Mouse (Mus musculus): ENCODE measurements around the gene Mtcl1. TPM values are rescaled to one million over a fixed set of nuclear protein-coding genes. Genes with fewer than 3 reads are reported as not detected.

Mtcl1 gene
- total RNA-seq, 2 experiments from 2014 or later = 9.3 to 13.1 TPM

DNA sequence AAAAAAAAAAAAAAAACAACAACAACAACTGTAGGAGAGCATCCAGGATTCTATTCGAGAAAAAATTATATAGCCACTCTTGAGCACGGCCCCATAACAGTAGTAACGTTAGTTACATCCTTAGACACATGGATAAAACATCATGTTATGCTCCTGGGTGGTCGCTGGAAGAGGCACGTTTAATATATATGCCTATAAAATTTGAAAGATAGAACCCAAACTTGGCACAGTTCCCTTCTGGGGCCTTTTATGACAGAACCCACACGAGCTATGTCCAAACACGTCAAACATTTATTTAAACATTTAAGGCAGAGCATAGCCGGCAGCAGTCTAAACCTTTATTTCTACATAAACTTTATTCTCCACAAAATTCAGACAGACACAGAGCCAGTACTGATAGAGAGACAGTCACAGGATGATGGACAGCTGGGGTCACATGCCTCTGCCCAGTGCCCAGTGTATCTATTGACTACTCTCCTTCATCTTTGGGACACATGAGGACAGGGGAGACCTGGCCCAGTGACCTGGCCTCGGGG is 40.4 kb downstream of the Mtcl1 start:
- DNase-seq = no peak

DNA sequence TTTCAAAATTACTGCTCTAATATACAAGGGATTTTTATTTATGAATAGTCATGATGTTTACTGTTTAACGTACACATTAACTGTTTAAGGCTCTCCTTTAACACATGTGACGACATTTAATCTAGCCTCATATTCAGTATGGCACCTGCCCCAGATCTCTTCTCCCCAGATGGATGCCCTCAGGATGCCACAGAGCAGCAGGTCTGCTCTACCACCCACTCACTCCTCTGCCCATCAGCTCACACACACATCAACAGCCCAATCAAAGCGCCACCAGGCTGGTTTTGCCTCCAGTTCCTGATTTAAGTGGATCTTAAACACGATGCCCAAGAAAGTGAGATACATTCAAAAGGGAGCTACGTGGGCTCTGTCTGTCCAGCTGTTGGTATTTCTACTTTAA is 41.1 kb downstream of the Mtcl1 start:
- no peak for DNase-seq

DNA sequence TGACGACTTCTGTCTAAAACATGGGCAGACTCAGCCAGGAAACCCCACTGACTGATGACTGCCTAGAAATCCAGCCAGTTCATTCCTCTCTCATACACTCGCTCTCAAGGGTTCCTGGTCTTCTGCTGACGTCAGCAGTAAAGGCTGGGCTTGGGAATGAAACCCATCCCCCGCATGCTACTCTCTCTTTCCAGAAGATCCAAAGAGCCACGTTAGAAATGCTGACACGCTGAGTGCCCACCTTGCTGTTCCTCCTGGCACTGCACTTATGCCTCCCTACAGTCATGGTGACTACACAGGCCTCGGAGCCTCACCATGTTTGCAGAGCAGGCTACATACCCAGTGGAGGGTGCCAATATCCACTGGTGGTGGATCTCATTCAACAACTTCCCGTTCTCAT is 41.7 kb downstream of the Mtcl1 start:
- no peak for DNase-seq

DNA sequence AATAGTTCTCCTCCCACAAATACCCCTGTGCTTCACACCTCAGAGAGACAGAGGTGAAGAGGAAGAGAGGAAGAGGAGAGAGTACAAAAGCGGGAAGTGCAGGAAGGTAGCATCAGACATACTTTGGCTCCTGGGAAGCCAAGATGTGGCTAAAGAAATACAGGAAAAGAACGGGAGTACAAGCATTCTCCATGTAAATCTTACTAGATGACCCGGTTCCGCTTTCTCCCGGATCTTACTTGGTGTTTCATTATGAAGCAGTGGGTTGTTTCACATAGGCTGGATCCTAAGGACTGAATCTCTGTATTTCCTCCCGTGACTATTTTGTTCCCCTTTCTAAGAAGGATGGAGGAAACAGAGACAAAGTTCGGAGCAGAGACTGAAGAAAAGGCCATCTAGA is 43.9 kb downstream of the Mtcl1 start:
- DNase-seq = no peak

DNA sequence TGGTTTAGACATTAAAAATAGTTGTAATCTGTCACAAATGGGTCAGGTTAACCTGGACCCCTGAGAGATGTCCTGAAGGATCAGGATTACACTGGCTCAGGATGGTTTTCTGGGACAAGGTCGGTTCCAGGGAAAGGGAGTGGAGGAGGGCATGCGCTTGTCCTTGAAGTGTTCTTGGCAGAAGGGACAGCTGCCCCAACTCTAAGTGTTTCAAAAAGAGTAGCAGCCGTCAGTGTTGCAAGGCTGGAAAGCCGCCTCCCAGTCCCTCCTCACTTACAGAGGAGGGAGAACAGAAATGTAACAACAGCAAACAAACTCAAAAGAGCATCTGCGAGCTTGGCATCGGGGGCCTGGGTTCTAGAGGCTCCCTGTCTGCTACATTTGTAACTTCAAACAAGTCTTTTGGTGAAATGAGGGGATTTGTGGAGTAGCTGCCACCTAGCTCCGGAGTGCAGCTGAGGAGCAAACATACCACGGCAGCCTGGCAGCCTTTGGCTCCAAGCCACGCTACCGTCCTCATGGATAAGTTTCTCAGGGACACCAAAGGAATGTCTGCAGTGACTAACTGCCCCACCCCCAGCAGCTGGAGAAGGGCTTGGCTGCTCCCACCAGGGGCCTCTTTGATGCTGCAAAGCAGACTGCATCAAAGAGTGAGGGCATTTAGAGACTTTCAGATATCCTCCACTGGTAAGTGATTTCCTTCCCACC is 44.5 kb downstream of the Mtcl1 start:
- peak; percentile 45 for DNase-seq

DNA sequence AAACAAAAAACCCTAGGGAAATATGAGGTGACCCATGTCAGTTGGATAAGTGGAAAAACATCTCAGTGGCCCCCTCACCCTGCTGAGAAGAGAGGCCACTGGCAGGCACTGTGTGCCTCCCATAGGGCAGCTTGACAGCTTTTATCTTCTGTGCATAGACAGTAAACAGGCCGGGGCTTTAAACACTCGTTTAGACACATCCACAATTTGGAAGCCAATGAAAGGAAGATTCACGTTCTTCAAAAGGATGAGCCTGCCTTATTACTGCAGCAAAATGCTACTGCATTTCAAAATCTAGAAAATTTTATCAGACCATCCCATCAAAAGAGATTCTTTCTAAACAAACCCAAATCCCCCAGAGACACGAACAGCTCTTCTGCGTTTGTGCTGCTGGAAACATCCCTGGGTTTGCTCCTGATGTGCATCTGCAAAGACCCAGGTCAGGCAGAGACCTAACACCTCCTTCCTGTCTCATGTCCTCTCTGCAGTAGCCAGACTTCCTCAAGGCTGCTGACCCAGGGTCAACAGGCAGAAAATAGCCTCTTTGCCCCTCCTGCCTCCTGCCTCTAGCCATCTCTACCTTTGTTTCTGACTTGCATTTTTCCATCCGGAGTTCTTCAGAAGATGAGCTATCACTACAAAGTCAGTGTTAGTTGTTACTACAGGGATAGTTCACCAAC is 46.6 kb downstream of the Mtcl1 start:
- DNase-seq = no peak

DNA sequence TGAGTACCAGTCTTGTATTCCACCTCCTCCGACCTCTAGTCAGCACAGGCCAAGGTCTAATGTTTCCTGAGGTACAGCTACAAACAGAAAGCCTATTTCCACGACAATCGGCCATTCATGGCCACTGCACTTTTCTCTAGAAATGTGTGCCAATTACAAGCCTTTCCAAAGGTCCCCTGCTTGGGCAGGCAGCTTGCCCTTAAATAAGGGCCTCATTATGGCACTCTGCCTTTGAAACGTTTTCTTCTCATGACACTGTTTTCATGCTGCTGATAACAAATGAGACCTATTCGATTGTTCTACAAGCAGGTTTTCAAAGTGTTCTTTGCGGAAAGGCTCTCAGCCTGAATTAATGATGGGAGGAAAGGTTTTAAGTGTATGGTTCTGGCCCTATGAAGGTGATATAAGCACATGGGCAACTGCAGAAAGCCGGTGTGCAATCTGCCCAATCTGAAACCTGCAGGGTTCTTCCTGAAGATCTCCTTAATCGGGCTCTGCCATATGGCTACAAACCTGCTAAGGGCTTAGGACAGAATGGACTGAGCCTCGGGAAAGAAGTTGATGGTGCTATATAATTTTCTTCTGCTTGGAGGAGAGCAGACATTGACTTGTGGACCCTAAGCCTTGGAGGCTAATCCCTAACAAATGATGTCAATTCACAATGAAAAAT is 47.8 kb downstream of the Mtcl1 start:
- no peak for DNase-seq

DNA sequence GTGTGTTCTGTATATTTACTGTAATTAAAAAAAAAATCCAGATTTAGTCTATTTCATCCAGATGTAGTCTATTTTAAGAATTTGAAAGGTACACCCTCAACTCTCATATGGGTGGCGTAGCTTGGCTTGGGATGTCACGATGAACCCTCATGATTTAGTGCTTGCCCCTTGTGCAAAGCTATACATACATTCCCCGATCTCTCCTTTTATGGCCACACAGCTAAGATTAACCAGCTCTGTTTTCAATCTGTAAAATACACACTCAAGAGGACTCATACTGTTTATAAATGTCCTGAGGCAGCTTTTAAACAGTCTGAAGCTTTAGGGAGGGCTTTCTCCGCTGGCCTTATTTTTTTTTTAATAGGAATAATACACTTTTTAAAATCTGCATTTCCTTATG is 49.8 kb downstream of the Mtcl1 start:
- DNase-seq = no peak

DNA sequence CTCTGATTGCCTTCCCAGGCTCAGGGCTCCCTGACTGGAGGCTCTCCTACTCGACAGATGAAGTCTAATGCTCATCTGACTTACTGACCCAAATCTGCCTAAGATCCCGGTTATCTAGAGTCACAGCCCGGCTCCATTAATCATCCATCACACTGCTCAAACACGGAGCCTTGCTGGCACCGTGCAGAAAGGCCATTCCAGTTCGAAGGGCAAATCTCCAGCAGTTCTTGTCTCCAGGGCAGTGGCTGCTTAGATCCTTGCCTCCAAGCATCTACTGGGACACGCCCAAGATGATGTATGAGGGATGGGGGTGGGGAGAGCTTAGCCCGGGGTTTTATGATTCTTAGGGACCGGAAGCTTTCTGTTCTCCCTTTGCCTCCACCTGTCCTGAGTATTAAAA is 55.0 kb downstream of the Mtcl1 start:
- peak; percentile 25 for DNase-seq

DNA sequence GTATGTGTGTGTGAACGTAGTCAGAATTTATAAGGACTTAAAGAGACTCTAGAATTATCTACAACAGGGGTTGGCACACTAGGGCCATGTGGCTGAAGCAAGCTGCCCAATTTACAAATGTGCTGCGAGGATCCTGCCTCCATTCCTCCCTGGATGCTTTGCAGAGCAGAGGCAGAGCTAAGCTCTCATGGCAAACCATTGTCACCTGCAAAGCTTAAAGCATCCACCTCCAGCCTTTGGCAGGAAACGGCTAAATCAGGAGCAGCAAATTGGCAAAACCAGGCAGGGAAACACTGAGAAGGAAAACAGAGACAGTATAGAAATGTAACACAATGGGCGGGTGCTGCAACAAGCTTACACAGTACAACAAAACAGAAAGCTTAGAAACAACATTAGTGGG is 61.2 kb downstream of the Mtcl1 start:
- no peak for DNase-seq

DNA sequence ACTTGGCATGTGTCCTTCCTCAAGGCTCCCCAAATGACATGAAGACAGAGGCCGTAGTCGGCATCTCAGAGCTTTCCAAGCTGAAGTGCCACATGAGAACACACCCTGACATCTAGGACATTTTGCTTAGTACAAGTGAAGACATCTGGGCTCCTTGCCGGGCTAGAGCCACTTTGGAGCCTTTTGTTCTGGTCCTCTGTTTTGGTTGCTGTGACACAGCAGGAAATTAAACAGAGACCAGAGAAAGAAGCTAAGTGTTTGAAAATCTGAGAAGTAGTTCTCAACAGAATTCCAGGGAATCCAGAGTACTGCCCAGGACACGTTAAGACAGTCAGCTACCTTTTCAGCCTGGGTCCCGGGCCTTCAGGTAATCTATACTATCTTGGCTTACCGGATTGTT is 68.2 kb downstream of the Mtcl1 start:
- no peak for DNase-seq

DNA sequence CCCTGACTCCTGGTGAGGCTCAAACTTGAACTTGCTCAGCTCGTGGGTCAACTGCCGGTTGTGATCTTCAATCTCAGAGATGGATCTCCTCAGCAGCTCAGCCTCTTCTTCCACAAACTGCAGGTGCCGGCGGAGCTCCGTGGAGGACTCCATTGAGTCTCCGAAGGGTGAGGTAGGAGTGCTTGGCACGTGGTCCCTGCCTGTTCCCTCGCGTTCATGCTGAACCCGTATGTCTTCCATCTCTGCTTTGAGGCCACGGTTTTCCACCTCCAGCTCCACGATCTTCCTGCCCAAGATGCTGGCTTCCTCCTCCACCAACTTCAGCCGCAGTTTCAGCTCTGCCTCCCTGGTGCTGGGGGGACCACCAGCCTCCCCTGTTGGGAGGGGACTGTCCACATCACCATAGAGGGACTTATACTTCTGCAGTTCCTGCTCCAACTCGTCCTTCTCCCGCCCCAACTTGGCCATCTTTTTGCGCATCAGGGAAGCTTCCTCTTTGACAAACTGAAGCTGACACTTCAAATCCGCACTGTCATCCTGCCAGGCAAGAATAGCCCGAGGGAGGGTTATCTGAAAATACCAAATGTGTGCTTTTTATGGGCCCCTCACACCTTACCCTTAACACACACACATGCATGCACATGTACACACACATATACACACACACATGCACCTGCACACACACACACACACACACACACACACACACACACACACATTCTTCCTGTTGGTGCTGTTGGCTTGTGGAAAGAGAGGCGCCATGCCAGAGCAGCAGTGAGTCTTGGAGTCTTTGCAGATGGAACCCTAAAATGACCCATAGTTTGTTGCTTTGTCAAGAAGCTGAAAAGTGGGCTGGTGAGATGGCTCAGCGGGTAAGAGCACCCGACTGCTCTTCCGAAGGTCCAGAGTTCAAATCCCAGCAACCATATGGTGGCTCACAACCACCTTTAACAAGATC is 69.4 kb downstream of the Mtcl1 start:
- DNase-seq = no peak

DNA sequence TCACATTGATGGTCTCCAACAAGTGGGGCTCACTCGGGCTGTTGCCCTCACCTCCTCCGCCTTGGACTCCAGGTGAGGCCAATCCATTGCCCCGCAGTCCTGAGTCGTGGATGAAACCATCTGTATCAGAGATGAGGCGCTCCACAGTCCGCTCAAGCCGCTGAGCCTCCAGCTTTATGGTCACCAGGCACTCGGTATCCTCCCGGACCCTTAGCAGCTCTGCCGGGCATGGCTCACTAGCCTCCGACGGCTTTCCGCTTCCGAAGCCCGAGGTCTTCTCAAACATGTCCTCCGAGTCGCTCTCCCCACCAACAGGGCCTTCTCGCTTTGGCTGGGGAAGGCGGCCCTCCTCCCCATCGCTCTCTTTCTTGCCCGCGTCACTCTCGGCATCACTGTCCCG is 70.2 kb downstream of the Mtcl1 start:
- DNase-seq = no peak

DNA sequence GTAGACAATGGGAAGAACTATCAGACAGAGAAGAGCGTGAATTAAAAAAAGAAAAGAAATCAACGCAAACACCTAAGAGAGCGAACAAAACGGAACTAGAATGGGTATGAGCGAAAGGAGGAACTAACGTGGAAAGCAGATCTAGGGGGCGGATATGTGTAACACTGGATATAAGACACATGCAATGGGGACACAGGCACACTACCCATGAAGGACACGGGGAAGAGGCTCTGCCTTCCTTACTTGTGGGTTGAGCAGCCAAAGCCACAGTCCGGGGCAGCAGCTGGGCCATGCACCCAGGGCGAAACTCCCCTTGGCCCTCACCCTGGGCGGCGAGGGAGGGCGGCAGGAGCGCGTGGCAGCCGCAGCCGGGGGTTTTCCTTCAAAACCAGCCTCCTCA is 71.4 kb downstream of the Mtcl1 start:
- no peak for DNase-seq

DNA sequence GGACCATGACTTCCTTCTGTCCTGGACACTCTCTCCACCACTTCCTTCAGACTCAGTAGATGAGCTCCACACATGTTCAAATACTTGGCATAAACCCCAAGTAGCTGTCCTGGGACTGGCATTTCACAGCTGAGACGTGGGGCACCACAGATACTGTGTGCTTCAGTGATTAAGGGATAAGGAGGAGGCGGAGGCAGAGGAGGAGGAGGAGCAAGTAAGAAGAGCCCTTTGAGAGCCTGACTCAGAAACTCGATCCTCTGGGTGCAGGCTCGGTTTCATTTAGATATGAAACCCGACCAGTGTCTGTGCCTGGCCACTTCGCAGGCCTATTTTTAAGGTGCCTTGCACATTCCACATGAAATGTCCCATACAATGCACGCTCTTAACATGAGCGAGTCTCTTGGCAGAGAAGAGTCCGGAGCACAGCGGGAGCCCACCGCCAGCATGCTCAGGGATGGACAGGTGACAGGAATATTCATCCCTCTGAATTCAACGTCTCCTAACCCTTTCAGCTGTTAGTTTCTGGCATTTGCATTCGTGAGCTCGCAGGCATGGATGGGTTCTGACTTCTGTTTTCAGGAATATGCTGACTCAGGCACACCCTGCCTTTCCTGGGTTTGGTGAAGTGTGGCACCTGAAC is 74.8 kb downstream of the Mtcl1 start:
- no peak for DNase-seq

DNA sequence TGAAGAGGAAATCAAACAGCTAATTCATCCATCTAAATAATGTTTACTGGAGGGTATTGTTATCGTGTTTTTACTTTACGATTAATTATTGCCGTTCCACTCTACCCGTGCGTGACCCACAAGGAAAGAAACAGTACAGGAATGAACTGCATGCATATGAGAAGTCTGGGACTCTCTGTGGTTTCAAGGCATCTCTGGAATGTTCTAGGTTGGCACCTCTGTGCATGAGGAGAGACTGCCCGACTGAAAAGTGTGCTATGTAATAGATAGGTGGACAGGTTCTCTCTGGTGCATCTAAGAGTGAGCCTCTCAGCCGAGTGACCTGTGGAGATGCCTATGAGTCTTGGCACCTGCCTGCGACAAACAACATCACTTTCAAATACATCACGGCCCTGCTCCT is 78.7 kb downstream of the Mtcl1 start:
- no peak for DNase-seq

DNA sequence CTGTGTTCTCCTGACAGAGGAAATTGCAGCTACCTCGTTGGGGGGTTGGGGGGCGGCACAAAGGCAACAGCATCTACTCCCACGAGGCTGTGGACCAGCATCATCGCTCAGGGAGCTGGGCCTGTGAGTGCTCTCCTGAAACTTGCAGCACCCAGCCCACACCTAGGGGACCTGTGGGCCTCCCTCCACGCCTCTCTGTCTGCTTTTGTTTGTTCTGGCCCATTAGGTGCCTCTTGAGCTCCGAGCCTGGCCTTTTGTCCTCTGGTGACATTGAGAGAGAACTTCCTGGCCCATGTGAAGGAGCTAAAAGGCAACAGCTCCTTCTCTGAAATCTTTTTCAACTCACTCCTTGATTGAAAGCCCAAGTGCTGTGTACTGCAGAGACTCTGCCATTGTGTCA is 79.8 kb downstream of the Mtcl1 start:
- DNase-seq = no peak

DNA sequence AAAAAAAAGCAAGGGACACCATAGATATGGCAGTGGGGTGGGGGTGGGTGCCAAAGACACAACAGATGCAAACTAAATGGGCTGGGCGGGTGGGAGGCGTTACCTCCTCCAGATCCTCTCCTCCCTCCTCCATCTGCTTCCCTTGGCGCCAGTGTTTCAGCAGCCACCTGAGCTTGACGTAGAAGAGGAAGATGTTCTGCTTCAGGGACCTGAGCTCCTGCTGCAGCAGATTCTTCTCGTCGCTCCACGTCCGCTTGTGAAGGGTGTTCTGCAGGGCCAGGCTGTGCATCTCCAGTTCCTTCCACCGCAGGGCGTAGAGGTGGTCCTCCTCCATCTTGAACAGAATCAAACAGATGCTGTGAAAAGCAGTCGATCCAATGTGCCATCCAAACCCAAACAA is 81.4 kb downstream of the Mtcl1 start:
- DNase-seq = no peak

DNA sequence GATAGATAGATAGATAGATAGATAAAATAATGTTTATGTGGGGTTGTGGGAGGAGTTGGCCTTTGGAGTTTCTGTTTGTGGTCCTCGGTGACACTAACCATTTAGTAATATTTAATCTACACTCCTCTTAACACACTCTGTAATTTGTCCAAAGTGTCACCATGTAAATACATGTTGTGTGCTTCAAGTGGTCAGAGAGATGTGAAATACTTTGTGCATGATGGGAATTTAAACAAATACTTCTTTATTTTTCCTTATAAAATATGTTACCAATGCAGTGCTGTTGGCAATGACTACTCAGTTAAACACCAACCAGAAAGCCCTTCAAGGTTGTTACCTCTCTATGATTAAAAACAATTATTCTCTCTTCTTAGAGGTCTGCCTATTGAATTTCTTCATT is 83.9 kb downstream of the Mtcl1 start:
- no peak for DNase-seq

DNA sequence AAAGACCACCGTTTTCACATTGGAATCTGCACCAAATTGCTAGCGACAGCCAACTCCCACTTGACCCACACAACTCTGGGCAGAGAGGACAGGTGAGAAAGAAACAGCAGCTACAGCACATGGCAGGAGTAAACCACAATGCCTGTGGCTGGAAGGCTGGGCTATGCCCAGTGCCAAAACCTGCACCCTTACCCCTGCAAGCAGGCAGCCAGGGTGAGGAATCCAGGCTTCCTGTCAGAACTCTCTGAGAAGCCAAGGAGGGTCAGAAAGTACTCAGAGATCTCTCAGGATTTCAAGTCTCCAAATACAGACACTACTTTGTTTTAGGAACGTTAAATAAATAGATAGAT is 84.3 kb downstream of the Mtcl1 start:
- DNase-seq = no peak

DNA sequence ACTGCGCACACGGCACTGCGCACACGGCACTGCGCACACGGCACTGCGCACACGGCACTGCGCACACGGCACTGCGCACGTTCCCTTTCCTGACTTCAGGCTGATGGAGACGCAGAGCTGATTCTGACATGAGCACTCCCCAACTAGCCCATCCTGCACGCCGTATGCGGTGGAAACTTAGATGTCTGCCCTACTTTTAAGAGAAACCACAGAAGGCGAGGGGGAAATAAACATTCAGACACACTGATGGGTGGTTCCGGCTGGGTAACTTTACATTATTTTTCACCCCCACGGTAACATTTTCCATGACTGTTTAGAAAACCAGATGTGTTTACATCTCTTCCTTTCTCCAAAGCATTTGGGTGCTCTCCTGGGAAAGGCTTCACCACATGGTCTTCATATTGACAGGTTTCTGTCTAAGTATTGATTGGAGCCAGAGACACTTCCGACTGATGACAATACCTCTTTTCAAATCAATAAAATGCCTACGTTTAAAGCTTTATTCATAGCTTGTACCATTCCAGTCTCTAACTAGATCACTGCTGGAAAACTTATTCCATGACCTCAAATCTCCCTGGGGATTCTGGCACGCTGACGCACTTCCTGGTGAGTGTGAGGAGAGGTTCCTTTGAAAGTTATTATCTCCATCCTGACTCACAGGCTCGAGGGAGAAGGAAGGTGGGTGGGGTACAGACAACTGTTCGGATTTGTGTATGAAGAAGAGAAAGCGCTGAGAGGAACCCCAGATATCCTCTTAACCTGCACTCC is 84.8 kb downstream of the Mtcl1 start:
- no peak for DNase-seq

Measured in gastrocnemius, postnatal 10 days (tissue).